Mouse (Mus musculus) midbrain, embryonic 14.5 days (tissue): ENCODE measurements around the gene Dmwd. TPM values are rescaled to one million over a fixed set of nuclear protein-coding genes. Genes with fewer than 3 reads are reported as not detected.

Experiments used
- ATAC-seq: fragments of 200-750 bp; cut with Nextera tagmentation; 2 replicates; pipeline ENCODE4 v1.8.0; 2017; ENCODE audit warnings: moderate number of reproducible peaks, moderate library complexity; ENCODE audit not compliant: low FRiP score, low TSS enrichment
- DNase-seq: peaks from one replicate; pipeline ENCODE4 v3.0.0-alpha.2; 2015
- H3K27ac ChIP-seq: fragments of 300-500 bp; sonication (generic); replicated peaks from 2 replicates; pipeline ENCODE4 v1.5.1; 2014; ENCODE audit warnings: mild to moderate bottlenecking, low read depth, low read length, moderate library complexity
- H3K27me3 ChIP-seq: fragments of 300-500 bp; sonication (generic); 2 replicates; pipeline ENCODE4 v1.6.1; 2014; ENCODE audit warnings: low read length, control low read depth, mixed read lengths; ENCODE audit not compliant: control insufficient read depth, insufficient read depth
- H3K36me3 ChIP-seq: fragments of 300-500 bp; sonication (generic); 2 replicates; pipeline ENCODE4 v1.6.1; 2014; ENCODE audit warnings: low read length, control low read depth; ENCODE audit not compliant: control insufficient read depth, insufficient read depth
- H3K4me1 ChIP-seq: fragments of 300-500 bp; sonication (generic); 2 replicates; pipeline ENCODE4 v1.6.1; 2014; ENCODE audit warnings: mild to moderate bottlenecking, antibody characterized with exemption, low read length, control low read depth; ENCODE audit not compliant: control insufficient read depth, insufficient read depth
- H3K4me2 ChIP-seq: fragments of 300-500 bp; sonication (generic); 2 replicates; pipeline ENCODE4 v1.6.1; 2014; ENCODE audit warnings: mild to moderate bottlenecking, low read length, moderate library complexity
- H3K4me3 ChIP-seq: fragments of 300-500 bp; sonication (generic); replicated peaks from 2 replicates; pipeline ENCODE4 v1.5.1; 2014; ENCODE audit warnings: low read depth, low read length
- H3K9ac ChIP-seq: fragments of 300-500 bp; sonication (generic); replicated peaks from 2 replicates; pipeline ENCODE4 v1.6.1; 2014; ENCODE audit warnings: mild to moderate bottlenecking, low read length, moderate library complexity
- H3K9me3 ChIP-seq: fragments of 300-500 bp; sonication (generic); 2 replicates; pipeline ENCODE4 v1.6.1; 2016; ENCODE audit warnings: low read length, control low read depth, mixed read lengths; ENCODE audit not compliant: control insufficient read depth
- WGBS: fragments of 180-500 bp; shearing (Covaris S2); extraction: QIAGEN DNeasy Blood & Tissue Kit; methylation state at CpG from one replicate; pipeline ENCODE4 v1.1.7; 2014; 5-methylcytosine and 5-hydroxymethylcytosine counted together
- polyA plus RNA-seq: library from polyadenylated mRNA; unstranded; fragments of >200 nt; fragmentation: Nextera tagmentation; extraction: Ambion mirVana; gene quantifications from 2 replicates; pipeline ENCODE4 v1.2.1, GENCODE M21; 2014

Gene Dmwd
- polyA plus RNA-seq, 1 experiment from 2014 or later = 33.2 TPM

DNA sequence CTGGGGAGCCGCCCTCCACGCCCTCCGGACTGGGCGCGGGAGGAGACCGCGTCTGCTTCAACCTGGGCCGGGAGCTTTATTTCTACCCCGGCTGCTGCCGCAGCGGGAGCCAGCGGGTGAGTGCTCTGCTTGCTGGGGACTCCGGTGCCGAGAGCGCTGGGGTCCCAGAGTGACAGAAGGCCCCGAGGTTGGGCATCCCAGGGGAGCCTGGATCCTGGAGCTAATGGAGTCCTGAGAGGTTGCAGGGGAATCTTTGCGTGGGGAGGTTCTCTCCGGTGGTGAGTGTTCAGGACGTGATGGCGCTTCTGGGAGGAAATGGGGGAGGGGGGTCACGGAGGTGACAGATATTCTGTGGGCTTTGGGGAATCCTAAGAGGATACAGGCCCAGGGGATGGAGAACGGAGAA lies 562 bp downstream of the Dmwd start:
- Histone ChIP-seq H3K4me3 (peak overlapping the region; percentile 95), H3K27me3 (no peaks in the 10 kb centered on the region), H3K9ac (peak overlapping the region; percentile 96), H3K36me3 (peaks cover 38% of the 10 kb centered on the region), H3K4me1 (peaks cover 15% of the 10 kb centered on the region), H3K27ac (peak overlapping the region; percentile 82), H3K4me2 (peak overlapping the region; percentile 95), H3K9me3 (no peaks in the 10 kb centered on the region)
- ATAC-seq (no peak), DNase-seq (peak; percentile 47)
- WGBS = under 1% methylated on average over 22 of the region's 22 CpGs

DNA sequence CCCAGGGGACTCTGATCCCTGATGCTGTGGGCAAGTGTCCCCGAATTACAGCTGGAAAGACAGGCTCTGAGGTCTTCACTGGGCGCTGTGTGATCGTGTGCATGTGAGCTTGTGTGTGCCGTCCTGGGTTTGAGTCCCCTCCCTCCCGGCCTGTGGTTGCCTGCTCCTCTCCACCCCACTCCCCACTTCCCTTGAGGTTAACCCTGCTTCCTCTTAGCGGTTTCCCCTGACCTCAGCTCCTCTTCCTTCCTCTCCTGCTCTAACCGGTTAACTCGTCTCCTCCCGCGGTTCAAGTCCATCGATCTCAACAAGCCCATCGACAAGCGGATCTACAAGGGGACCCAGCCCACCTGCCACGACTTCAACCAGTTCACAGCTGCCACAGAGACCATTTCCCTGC lies 1.7 kb downstream of the Dmwd start:
- Histone ChIP-seq H3K4me1 (peaks cover 15% of the 10 kb centered on the region), H3K27me3 (no peaks in the 10 kb centered on the region), H3K27ac (no peak overlapping the region), H3K4me3 (peak overlapping the region; percentile 95), H3K9me3 (no peaks in the 10 kb centered on the region), H3K4me2 (peak overlapping the region; percentile 95), H3K36me3 (peaks cover 50% of the 10 kb centered on the region), H3K9ac (peak overlapping the region; percentile 3; the same call in 1 of the 2 replicates)
- ATAC-seq (no peak), DNase-seq (no peak)
- WGBS = 79% methylated on average over 14 of the region's 14 CpGs

GRCm38 (mm10) chr7:19078732-19079131 lies 2.7 kb downstream of the Dmwd start:
- Histone ChIP-seq H3K4me1 (peaks cover 15% of the 10 kb centered on the region), H3K4me2 (no peak overlapping the region), H3K9ac (no peak overlapping the region), H3K36me3 (peaks cover 60% of the 10 kb centered on the region), H3K9me3 (no peaks in the 10 kb centered on the region), H3K27me3 (no peaks in the 10 kb centered on the region), H3K27ac (no peak overlapping the region), H3K4me3 (no peak overlapping the region)
- WGBS = 86% methylated on average over 3 of the region's 3 CpGs
- no peak for ATAC-seq
- no peak for DNase-seq

DNA sequence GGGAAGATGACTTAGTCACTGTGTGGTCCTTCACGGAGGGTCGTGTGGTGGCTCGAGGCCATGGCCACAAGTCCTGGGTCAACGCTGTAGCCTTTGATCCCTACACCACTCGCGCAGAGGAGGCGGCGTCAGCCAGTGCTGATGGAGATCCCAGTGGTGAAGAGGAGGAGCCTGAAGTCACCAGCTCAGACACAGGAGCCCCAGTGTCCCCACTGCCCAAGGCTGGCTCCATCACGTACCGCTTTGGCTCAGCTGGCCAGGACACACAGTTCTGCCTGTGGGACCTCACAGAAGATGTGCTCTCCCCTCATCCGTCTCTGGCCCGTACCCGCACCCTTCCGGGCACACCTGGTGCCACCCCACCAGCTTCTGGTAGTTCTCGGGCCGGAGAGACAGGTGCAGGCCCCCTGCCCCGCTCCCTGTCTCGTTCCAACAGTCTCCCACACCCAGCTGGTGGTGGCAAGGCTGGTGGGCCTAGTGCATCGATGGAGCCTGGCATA lies 4.5 kb downstream of the Dmwd start:
- H3K4me1 ChIP-seq = peaks cover 11% of the 10 kb centered on the region
- WGBS = 91% methylated on average over 19 of the region's 19 CpGs
- DNase-seq (no peak), ATAC-seq (no peak)
- H3K27me3 ChIP-seq = no peaks in the 10 kb centered on the region
- H3K9me3 ChIP-seq = no peaks in the 10 kb centered on the region
- no peak overlapping the region for H3K4me2 ChIP-seq
- H3K4me3 ChIP-seq = no peak overlapping the region
- H3K27ac ChIP-seq = no peak overlapping the region
- peaks cover 64% of the 10 kb centered on the region for H3K36me3 ChIP-seq
- no peak overlapping the region for H3K9ac ChIP-seq

DNA sequence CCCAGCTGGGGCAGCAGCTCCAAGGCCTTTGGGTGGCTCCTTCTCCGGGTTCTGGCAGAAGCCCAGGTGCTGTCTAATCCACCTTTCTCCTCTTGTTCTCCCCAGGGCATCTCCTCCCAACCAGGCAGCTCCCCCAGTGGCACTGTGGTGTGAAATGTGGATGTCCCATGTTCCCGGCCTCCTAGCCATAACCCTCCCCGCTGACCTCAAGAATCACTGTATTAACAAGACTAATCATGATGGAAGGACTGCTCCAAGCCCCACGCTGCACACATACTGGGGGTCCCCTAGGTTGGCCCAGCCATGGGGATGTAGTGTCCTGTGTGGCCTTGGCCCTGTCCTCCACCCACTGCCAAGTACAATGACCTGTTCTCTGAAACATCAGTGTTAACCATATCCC lies 6.1 kb downstream of the Dmwd start:
- Histone ChIP-seq H3K36me3 (peaks cover 69% of the 10 kb centered on the region), H3K9ac (no peak overlapping the region), H3K27ac (no peak overlapping the region), H3K27me3 (no peaks in the 10 kb centered on the region), H3K9me3 (no peaks in the 10 kb centered on the region), H3K4me2 (no peak overlapping the region), H3K4me1 (peaks cover 7% of the 10 kb centered on the region), H3K4me3 (no peak overlapping the region)
- WGBS = 88% methylated on average over 4 of the region's 4 CpGs
- no peak for DNase-seq
- no peak for ATAC-seq

GRCm38 (mm10) chr7:19083096-19083495 lies 7.1 kb downstream of the Dmwd start:
- no peaks in the 10 kb centered on the region for H3K27me3 ChIP-seq
- H3K4me1 ChIP-seq = no peaks in the 10 kb centered on the region
- H3K36me3 ChIP-seq = peaks cover 75% of the 10 kb centered on the region
- H3K9ac ChIP-seq = no peak overlapping the region
- no peak overlapping the region for H3K4me2 ChIP-seq
- H3K9me3 ChIP-seq = no peaks in the 10 kb centered on the region
- H3K4me3 ChIP-seq = no peak overlapping the region
- WGBS = 63% methylated on average over 6 of the region's 6 CpGs
- no peak for DNase-seq
- no peak overlapping the region for H3K27ac ChIP-seq
- no peak for ATAC-seq

- 49% methylated on average over 10 of the region's 10 CpGs for WGBS
- Histone ChIP-seq H3K4me1 (no peaks in the 10 kb centered on the region), H3K4me2 (no peak within 1 kb of the TSS), H3K9me3 (no peaks in the 10 kb centered on the region), H3K36me3 (peaks cover 75% of the 10 kb centered on the region), H3K4me3 (no peak within 1 kb of the TSS), H3K27me3 (no peaks in the 10 kb centered on the region), H3K9ac (no peak within 1 kb of the TSS), H3K27ac (no peak within 1 kb of the TSS)
- ATAC-seq (no peak), DNase-seq (peak; percentile 8)
Measured at GRCm38 (mm10) chr7:19083701-19084100, 7.7 kb downstream of the Dmwd start, which contains the start of gene Dmpk. TSS of gene Dmpk (plus strand) at chr7:19083849.

GRCm38 (mm10) chr7:19084277-19084771 lies 8.3 kb downstream of the Dmwd start:
- no peak overlapping the region for H3K27ac ChIP-seq
- H3K27me3 ChIP-seq = no peaks in the 10 kb centered on the region
- no peaks in the 10 kb centered on the region for H3K9me3 ChIP-seq
- H3K4me1 ChIP-seq = no peaks in the 10 kb centered on the region
- 70% methylated on average over 6 of the region's 6 CpGs for WGBS
- H3K4me3 ChIP-seq = no peak overlapping the region
- no peak for DNase-seq
- no peak overlapping the region for H3K9ac ChIP-seq
- no peak for ATAC-seq
- peaks cover 74% of the 10 kb centered on the region for H3K36me3 ChIP-seq
- H3K4me2 ChIP-seq = no peak overlapping the region

DNA sequence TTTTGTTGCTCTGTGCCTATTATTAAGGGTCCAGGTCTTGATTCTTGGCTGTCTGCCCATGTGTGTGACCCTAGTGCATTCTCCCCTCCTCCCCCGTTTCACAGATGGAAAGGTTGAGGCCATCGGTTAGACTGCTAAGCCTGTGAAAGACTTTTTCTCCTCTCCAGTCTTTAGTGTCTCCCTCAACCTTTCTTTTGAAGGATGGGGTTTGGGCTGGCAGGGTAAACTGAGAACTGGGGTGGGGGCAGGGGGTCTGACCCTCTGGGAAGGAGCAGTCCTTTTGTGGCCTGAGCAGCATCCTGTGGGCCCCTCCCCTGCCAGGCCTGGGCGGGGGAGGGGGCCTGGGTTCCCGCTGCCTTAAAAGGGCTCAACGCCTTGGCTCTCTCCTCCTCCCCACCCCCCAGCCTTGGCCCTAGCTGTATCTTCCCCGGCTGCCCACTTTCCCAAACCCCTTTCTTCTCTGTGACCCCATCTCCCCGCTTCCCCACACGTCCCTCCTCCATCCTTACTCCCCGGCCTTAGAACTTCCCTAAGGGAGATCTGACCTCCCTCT lies 9.0 kb downstream of the Dmwd start:
- H3K4me2 ChIP-seq = no peak overlapping the region
- no peaks in the 10 kb centered on the region for H3K4me1 ChIP-seq
- no peak overlapping the region for H3K9ac ChIP-seq
- H3K36me3 ChIP-seq = peaks cover 73% of the 10 kb centered on the region
- DNase-seq (no peak), ATAC-seq (no peak)
- no peak overlapping the region for H3K4me3 ChIP-seq
- no peaks in the 10 kb centered on the region for H3K9me3 ChIP-seq
- H3K27ac ChIP-seq = no peak overlapping the region
- no peaks in the 10 kb centered on the region for H3K27me3 ChIP-seq
- 17% methylated on average over 9 of the region's 9 CpGs for WGBS
